Mouse (Mus musculus) embryo, embryonic 9.5 days (tissue): ENCODE measurements at regions not wholly inside any gene's neighbourhood (a gene's known extent, or its start where the extent isn't known, plus 50 kb on each side); places are given as distances from the start of the nearest gene placed in this dataset.

ENCODE experiments used
- DNase-seq: peaks from one replicate; pipeline ENCODE4 v3.0.0-alpha.2; 2017; ENCODE audit errors: extremely low spot score

DNA sequence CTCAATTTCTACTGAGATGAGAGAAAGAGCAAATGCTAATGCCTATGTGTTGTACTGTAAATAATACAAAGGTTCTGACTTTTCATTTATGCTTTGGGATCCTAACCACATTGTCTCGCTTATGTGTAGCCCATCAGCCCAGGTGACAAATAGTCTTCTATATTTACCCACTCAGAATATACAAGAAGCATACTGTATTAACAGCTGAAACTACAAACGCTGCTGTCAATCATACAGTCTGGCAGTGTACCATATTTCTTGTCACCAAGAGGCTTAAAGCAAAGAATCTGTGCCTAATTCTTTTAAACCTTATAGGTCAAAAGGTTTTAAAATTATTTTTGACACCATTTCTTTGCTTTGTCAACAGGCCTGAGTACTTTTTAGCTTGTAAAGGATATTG is 160.8 kb upstream of the Pitx2 start:
- DNase-seq: no peak

DNA sequence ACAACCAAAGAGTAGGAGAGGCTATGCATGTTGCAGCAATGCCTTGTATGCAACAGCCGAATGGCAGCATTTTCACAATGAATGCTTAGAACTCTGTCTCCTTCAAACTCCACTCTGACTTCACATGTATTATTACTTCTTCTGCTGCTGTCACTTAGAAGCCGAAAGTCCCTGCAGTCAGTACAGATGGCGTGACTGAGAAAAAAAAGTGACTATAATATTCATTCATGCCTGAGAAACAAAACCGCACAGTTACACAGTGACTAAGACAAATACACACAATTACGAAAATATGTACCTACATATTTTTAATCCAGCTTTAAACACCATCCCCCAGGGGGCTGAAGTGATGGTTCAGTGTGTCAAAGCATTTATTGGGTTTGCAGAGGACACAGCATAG is 154.8 kb upstream of the Pitx2 start:
- no peak for DNase-seq

DNA sequence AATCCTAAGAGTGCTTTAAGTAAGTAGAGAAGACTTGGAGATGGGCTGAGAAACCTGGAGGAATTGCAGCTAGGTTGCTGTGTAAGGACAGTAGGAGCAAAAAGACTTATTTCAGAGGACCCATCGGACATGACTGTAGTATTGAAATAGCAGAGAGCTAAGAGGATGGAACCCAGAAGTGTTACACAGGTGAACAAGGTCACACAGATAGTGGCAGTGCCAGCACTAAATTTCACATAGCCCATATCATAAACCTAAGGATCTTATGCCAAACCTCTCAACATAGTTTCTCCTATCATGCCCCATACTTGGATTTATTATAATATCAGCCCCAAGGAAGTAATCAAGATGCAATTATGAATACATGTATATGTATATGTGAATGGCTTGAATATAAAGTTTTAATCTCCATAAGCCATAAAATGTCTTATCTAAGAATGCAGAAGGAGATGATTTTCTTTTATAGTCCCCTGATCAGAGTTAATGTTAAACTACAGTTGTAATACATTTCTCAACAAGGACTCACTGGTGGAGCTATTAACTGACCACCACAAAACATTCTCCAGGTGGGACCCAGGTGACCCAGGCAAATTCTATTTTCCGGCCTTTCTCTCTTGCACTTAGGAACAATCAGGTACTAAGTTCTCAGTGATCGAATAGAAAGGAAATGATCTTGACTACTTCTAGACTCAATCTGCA is 149.6 kb upstream of the Pitx2 start:
- DNase-seq: no peak

DNA sequence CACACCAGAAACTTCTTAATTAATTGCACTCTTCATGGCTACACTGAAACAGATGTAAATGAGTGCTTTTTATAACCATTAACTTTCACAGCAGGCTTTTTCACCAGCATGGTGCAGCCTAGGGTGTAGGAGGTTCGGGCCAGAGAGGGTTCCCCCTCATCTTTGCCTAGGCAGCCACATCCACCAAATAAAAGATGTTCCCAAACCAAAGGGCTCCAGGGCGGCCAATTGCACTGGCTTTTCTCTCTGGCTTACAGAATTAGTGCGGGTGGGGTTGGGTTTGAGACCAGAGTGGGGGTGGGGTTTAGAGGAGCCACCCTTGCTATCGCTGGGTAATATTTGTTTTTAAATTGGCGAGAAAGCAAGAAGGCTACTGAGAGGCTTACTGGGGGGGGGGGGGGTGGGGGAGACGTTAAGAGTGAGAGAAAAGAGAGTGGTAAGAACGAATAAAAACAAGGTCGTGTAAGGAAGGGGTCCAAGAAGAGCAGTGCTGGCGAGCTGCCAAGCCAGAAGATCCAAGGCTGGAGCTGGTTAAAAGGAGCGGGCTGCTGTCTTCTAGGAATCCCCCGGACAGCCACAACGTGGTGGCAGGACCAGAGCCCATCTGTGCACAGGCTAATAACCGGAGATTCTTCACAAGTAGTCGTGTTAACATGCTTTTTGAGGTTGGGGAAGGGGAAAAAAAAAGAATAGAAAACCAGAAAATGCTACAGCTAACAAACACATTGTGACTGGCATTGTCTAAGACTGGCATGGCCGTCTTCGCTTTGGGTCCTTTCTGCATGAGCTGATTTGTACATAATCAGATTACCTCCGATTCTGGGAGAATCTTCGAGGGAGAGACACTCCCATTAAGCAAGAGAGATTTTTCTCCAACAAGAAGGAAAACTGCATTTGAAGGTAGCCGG is 134.0 kb upstream of the Pitx2 start:
- no peak for DNase-seq

DNA sequence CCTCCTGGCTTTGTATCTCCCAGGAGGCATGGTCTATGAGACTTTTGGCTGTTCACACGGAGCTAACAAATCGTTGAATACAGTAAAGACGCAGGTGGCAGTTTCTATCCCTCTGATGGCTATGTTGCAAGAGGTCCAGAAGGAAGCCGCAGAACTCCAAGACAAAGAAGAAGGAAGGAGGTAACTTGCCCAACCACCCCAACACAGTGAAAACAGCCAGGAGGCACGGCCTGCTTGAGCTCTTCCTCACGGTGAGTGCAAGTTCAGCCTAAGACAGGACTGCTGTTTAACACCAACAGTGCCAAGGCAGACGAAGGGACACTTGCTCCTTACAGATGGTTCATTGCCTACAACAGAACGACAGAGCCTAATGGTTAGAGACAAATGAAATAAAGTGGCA is 130.0 kb upstream of the Pitx2 start:
- DNase-seq: no peak

DNA sequence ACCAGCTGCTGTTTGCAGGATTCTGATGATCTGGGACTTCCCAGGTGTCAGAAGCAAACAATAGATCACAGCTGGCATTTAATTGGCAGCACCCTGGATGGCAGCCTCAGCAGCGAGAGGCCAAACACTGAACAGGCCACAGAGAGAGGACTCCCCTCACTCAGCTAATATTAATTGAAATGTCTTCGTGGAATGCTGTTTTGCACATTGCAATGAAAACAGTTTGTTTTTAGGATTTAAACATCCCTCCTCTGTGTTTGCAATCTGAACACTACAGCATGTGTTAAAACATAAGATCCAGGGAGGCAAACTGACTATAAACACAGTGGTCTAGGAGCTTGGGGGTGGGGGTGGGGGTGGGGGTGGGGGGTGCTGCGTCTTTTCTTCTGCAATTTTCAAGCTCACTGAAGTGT is 129.2 kb upstream of the Pitx2 start:
- no peak for DNase-seq

DNA sequence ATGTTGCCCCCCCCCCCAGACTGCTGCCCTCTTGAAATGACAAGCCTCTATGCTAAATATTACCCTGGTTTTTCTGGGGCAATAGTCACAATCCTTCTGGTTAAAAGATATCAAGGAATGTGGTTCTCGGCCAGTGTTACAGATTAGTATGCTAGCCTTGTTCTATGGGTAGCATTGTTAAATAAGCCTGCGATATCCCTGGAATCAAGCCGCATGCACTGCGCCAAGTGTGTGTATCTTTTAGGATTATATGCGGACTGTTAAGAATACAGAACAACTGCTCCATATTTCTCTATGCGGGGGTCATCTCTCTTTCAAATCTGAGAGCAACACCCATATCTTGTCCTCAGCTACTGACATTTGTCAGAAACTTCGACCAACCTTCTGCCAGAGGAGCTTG is 128.7 kb upstream of the Pitx2 start:
- no peak for DNase-seq

DNA sequence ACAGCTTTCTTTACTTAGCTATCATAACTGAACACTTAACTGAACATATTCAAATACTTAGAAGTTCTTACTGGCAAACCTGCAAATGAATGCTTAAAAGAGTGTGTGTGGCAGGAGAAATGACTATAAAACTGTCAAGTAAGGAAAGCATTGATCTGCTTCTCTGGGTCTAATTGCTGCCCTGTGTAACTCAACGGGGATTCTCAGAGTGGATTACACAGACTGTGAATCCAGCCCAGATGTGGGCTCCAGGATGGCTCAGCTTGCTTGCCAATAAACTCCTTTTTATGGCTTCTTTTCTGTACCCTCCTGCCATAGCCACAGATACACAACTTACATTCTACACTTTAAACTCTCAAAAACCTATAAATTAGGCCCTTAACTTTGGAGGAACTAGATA is 123.3 kb upstream of the Pitx2 start:
- no peak for DNase-seq

DNA sequence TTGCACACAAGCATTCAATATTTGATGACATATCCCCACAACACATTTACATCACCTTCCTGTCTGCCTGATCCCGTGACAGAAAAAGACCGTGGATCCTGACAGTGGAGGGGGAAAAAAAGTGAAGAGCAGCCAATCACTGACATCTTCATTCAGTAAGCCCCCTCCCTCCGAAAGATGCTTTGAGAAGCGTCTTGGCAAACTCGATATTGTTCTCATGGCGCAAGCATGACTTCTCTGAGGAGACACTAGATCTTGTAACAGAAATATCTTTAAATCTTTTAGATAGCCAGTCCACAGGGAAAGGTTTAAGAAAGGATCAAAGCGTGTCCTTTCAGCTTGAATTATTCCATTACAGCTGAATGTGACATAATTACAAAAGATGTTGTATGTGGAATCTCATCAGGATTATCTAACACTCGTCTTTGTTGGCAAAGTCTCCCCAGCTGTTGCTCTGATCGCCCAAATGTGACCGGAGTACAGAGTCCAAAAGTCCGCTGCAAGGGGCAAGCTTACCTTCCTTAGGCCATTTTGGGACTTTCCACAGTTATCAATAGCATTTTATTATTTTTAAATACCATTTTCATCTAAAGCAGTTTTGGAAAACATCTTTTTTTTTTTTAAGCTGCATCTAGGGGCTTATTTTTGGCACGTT is 95.8 kb upstream of the Pitx2 start:
- no peak for DNase-seq

DNA sequence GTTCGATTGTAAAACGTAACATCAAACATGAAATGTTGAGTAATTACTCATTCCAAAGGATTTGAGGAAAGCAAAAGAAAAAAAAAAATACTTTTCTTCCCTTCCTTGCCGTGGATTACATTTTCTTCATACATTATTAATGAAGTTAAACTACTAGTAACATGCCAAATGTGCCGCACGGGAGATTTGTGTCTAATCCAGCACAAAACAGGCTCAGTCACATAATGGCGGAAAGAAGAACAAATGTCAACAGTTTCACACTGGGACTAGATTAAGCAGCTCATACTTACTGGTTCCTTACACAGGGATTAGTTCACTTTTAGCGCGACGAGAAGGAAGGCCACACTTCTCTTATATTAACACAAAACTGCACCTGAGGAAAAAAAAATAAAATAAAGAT is 94.9 kb upstream of the Pitx2 start:
- DNase-seq: no peak

DNA sequence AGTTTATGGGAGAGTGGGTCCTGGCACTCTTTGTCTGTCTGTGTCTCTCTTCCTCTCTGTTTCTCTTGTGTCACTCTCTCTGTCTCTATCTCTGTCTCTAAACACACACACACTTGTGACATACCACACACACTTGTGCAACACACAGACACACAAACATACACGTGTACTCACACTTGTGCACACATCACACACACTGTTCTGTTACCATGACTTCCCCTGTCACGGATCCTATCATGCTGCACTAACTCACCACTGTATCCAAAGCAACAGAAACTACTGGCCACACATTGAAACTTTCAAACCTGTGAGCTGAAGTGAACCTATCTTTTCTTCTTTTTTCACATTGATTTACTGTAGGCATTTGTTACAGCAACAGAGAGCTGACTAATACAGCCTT is 93.5 kb upstream of the Pitx2 start:
- no peak for DNase-seq

DNA sequence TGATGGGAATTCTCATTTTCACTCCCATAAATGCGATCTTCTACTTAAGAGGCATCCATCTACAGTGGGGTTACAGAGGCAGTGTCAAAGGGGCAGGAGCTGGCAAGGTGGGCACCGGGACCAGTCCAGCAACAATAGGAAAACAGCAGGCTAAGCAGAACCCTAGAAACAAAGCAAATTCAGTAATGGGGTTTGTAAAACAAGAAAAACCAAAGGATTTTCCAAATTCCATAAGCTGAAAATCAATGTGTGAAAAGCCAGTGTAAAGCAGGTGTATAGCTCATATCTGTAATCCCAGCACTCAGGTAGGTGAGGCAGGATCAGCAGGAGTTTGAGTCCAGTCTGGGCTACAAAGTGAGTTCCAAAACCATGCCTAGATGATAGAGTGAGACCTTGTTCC is 69.2 kb upstream of the Pitx2 start:
- no peak for DNase-seq

DNA sequence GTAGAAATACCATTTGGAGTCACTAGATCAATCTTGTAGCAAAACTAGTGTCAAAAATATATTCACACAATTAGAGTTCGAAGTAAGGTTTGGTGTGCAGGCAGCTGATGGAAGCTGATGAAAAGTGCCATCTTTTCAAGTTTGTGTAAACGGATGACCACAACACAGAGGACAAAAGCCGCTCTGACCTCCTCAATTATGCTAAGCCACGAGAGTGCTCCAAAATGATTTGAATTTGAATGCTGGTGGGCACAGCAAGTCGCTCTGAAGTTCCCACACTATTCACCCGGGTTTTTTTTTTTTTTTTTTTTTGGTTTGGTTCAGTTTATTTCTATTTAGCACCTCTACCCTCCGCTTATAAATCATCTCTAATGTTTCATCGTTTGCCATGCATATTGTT is 68.5 kb upstream of the Pitx2 start:
- DNase-seq: no peak

DNA sequence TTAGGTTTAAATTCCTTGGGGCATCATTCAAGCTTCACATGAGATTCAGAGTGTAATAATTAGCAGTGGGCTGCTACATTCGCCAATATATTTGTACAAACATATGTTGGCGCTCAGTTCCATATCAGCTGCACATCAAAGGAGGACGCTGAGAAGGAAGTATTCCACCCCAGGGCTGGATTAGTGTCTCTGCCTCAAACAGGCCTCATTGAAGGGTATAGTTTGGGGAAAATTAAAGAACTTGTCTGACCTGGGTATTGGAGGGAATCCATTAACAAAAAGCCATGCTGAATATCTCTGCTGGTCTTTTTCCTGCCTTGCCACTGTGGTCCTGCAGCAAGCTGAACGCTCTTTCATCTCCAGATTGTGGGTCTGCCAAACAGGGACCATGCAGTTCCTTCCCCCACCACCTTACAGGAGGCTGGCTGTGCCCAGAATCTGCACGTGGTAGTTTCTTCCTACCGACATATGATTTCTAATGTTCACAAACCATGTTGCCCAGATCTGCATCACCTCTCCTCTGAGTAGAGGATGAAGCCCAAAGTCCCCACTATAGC is 67.7 kb upstream of the Pitx2 start:
- DNase-seq: no peak
